Mouse (Mus musculus): Measurements from ENCODE around the gene Amdhd2. TPM values are rescaled to one million over a fixed set of nuclear protein-coding genes. Genes with fewer than 3 reads are reported as not detected.

The Amdhd2 gene
- polyA plus RNA-seq, 1 experiment from 2014 or later = 36.8 TPM

GRCm38 (mm10) chr17:24205908-24206361 lies 42.4 kb upstream of the Amdhd2 start:
- Histone ChIP-seq H3K9ac (peak overlapping the region; percentile 87), H3K27me3 (peaks cover 31% of the 10 kb centered on the region), H3K36me3 (no peaks in the 10 kb centered on the region), H3K27ac (peak overlapping the region; percentile 89), H3K9me3 (no peaks in the 10 kb centered on the region), H3K4me3 (peak overlapping the region; percentile 75), H3K4me1 (replicated peaks) (peaks cover 85% of the 10 kb centered on the region), H3K4me2 (peak overlapping the region; percentile 92)
- peak; percentile 21 for ATAC-seq (ENCODE audit: low FRiP score)
- WGBS = 5% methylated on average over 15 of the region's 15 CpGs

DNA sequence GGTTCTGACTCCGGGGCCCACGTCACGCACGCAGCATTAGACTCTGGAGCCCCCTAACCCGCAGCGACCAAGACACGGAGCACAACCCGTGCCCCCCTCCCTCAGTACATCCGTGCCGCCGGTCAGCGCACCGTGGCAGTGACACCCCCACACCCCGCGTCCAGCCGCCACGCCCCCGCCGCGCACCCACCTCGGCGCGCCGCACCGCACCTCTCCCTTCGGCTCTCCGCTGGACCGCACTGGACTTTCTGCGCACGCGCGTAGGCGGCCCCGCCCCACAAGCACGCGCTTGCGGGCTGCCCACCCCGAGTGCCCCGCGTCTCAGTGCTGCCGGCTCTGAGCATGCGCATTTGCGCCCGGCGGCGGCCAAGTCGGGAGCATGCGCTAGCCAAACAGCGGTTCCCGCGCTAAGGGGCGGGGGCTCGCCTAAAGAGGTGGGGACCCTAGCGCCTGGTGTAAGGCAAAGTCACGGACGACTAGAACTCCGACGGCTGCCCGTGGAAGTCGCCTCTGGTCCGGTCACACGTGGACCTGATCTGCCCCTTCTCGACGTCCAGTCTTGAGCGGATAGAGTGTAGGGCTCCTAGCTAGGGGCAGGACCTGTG lies 41.8 kb upstream of the Amdhd2 start, which contains the start of gene Tbc1d24:
Gene Tbc1d24 (minus strand): TSS at position 279 of the 605 bp plus-strand sequence.
- no peaks in the 10 kb centered on the region for H3K9me3 ChIP-seq
- peak within 1 kb of the TSS; percentile 87 for H3K9ac ChIP-seq
- WGBS = 1% methylated on average over 59 of the region's 65 CpGs
- peaks cover 81% of the 10 kb centered on the region for H3K4me1 ChIP-seq (replicated peaks)
- peak within 1 kb of the TSS; percentile 89 for H3K27ac ChIP-seq
- peak; percentile 82 for ATAC-seq (ENCODE audit: low FRiP score)
- H3K4me3 ChIP-seq = peak within 1 kb of the TSS; percentile 75
- H3K4me2 ChIP-seq = peak within 1 kb of the TSS; percentile 92
- peaks cover 26% of the 10 kb centered on the region for H3K27me3 ChIP-seq
- H3K36me3 ChIP-seq = no peaks in the 10 kb centered on the region

DNA sequence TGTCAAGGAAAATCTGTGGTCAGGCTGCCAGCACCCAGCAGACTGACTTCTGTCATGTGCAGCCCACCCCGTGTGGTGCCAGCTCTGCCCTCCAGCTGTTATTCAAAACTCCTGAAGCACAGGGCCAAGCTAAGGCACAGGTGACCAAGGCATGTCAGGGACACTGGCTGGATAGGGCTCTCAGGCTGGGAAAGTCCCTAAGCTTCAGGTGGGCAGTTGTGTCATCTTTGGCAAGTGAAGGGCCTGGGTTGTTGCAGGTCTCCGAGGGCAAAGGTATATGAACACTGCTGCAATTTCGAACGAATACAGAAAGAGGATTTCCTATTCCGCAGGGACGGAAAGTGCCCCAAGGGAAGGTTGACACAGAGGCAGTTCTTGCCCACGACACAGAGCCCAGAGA lies 41.3 kb upstream of the Amdhd2 start:
- peak overlapping the region; percentile 92 for H3K4me2 ChIP-seq
- H3K27me3 ChIP-seq = peaks cover 21% of the 10 kb centered on the region
- peak overlapping the region; percentile 30 for H3K27ac ChIP-seq
- 10% methylated on average over 7 of the region's 7 CpGs for WGBS
- no peaks in the 10 kb centered on the region for H3K9me3 ChIP-seq
- H3K4me1 ChIP-seq (replicated peaks) = peaks cover 77% of the 10 kb centered on the region
- H3K9ac ChIP-seq = peak overlapping the region; percentile 87
- no peak for ATAC-seq (ENCODE audit: low FRiP score)
- H3K4me3 ChIP-seq = peak overlapping the region; percentile 75
- H3K36me3 ChIP-seq = no peaks in the 10 kb centered on the region

GRCm38 (mm10) chr17:24203611-24204534 lies 40.3 kb upstream of the Amdhd2 start:
- Histone ChIP-seq H3K4me2 (peak overlapping the region; percentile 92), H3K9me3 (no peaks in the 10 kb centered on the region), H3K4me1 (replicated peaks) (peaks cover 69% of the 10 kb centered on the region), H3K36me3 (no peaks in the 10 kb centered on the region), H3K9ac (peak overlapping the region; percentile 87), H3K4me3 (peak overlapping the region; percentile 75), H3K27ac (peak overlapping the region; percentile 9; the same call in 1 of the 2 replicates), H3K27me3 (peaks cover 21% of the 10 kb centered on the region)
- ATAC-seq (ENCODE audit: low FRiP score) = no peak
- 77% methylated on average over 3 of the region's 3 CpGs for WGBS

- H3K4me1 ChIP-seq (replicated peaks) = peaks cover 61% of the 10 kb centered on the region
- H3K4me2 ChIP-seq = peak overlapping the region; percentile 92
- H3K4me3 ChIP-seq = peak overlapping the region; percentile 16; the same call in 1 of the 2 replicates
- H3K9me3 ChIP-seq = no peaks in the 10 kb centered on the region
- H3K9ac ChIP-seq = peak overlapping the region; percentile 59
- peaks cover 14% of the 10 kb centered on the region for H3K27me3 ChIP-seq
- ATAC-seq (ENCODE audit: low FRiP score) = no peak
- H3K27ac ChIP-seq = peak overlapping the region; percentile 9; the same call in 1 of the 2 replicates
- no peaks in the 10 kb centered on the region for H3K36me3 ChIP-seq
- 38% methylated on average over 4 of the region's 4 CpGs for WGBS
Observed at GRCm38 (mm10) chr17:24203068-24203467, 39.5 kb upstream of the Amdhd2 start.

DNA sequence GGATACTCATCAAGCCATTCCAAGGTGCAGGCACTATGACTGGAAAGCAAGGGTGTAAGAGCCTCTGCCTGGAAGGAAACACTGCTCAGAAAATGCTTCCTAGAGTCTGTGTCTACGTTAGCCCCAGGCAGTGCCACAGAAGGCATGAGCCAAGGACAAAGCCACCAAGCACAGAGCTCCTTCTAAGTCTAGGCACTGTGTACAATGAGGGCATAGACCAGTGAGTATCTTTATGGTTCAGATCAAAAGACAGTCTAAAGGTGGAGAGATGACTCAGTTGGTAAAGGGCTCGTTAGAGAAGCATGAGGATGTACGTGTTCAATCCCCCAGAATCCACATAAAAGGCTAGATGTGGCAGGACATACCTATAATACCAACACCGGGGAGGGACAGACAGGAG lies 37.5 kb upstream of the Amdhd2 start:
- 0 out of 2 replicates have a peak, but pooled peaks cover under 1% of the 10 kb centered on the region for H3K27me3 ChIP-seq
- no peak overlapping the region for H3K4me2 ChIP-seq
- H3K4me1 ChIP-seq (replicated peaks) = peaks cover 46% of the 10 kb centered on the region
- H3K4me3 ChIP-seq = no peak overlapping the region
- 0 out of 2 replicates have a peak overlapping the region, but pooled peaks have one; percentile 9 for H3K9ac ChIP-seq
- ATAC-seq (ENCODE audit: low FRiP score) = no peak
- 91% methylated on average over 4 of the region's 4 CpGs for WGBS
- no peak overlapping the region for H3K27ac ChIP-seq
- no peaks in the 10 kb centered on the region for H3K9me3 ChIP-seq
- H3K36me3 ChIP-seq = no peaks in the 10 kb centered on the region

- Histone ChIP-seq H3K4me1 (replicated peaks) (peaks cover 38% of the 10 kb centered on the region), H3K9me3 (no peaks in the 10 kb centered on the region), H3K27me3 (no peaks in the 10 kb centered on the region), H3K9ac (no peak overlapping the region), H3K27ac (no peak overlapping the region), H3K4me3 (no peak overlapping the region), H3K36me3 (no peaks in the 10 kb centered on the region), H3K4me2 (no peak overlapping the region)
- no peak for ATAC-seq (ENCODE audit: low FRiP score)
- 81% methylated on average over 4 of the region's 4 CpGs for WGBS
Observed at GRCm38 (mm10) chr17:24199741-24200140, 36.2 kb upstream of the Amdhd2 start.

- H3K27me3 ChIP-seq = no peaks in the 10 kb centered on the region
- peaks cover 33% of the 10 kb centered on the region for H3K4me1 ChIP-seq (replicated peaks)
- no peaks in the 10 kb centered on the region for H3K36me3 ChIP-seq
- 83% methylated on average over 4 of the region's 4 CpGs for WGBS
- no peaks in the 10 kb centered on the region for H3K9me3 ChIP-seq
- no peak overlapping the region for H3K27ac ChIP-seq
- H3K4me3 ChIP-seq = no peak overlapping the region
- no peak overlapping the region for H3K9ac ChIP-seq
- no peak overlapping the region for H3K4me2 ChIP-seq
- ATAC-seq (ENCODE audit: low FRiP score) = no peak
Observed at GRCm38 (mm10) chr17:24199252-24199651, 35.7 kb upstream of the Amdhd2 start.

GRCm38 (mm10) chr17:24197032-24197824 lies 33.7 kb upstream of the Amdhd2 start:
- Histone ChIP-seq H3K27me3 (no peaks in the 10 kb centered on the region), H3K4me1 (replicated peaks) (peaks cover 19% of the 10 kb centered on the region), H3K36me3 (no peaks in the 10 kb centered on the region), H3K9ac (peak overlapping the region; percentile 47; the same call in 1 of the 2 replicates), H3K4me3 (no peak overlapping the region), H3K4me2 (no peak overlapping the region), H3K9me3 (no peaks in the 10 kb centered on the region), H3K27ac (no peak overlapping the region)
- 68% methylated on average over 15 of the region's 15 CpGs for WGBS
- no peak for ATAC-seq (ENCODE audit: low FRiP score)

DNA sequence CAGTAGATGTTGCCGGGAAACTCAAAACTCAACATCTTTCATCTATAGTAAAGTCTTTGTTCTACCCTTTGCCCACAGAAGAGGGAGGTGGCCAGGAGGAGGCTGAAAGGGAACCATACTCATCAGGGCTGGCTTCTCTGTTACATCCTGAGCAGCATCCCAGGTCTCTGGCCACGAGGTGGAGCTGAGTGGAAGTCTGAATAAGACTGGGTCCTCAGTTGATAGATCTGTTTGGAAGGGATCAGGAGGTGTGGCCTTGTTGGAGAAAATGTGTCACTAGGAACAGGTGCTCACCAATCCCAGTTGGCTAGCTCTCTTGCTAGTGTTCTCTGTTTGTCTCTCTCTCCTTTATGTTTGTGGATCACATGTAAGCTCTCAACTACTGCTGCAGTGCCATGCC lies 31.8 kb upstream of the Amdhd2 start:
- Histone ChIP-seq H3K4me1 (replicated peaks) (peaks cover 14% of the 10 kb centered on the region), H3K36me3 (no peaks in the 10 kb centered on the region), H3K9me3 (no peaks in the 10 kb centered on the region), H3K27me3 (no peaks in the 10 kb centered on the region), H3K4me2 (no peak overlapping the region), H3K4me3 (no peak overlapping the region), H3K27ac (no peak overlapping the region), H3K9ac (peak overlapping the region; percentile 29; the same call in 1 of the 2 replicates)
- WGBS = 67% methylated on average over 2 of the region's 2 CpGs
- no peak for ATAC-seq (ENCODE audit: low FRiP score)

- no peak overlapping the region for H3K9ac ChIP-seq
- H3K9me3 ChIP-seq = no peaks in the 10 kb centered on the region
- peaks cover 11% of the 10 kb centered on the region for H3K4me1 ChIP-seq (replicated peaks)
- H3K4me2 ChIP-seq = no peak overlapping the region
- H3K27ac ChIP-seq = no peak overlapping the region
- no peak for ATAC-seq (ENCODE audit: low FRiP score)
- peaks cover 3% of the 10 kb centered on the region; the same call in 1 of the 2 replicates for H3K36me3 ChIP-seq
- H3K4me3 ChIP-seq = no peak overlapping the region
- WGBS = 90% methylated on average over 5 of the region's 5 CpGs
- H3K27me3 ChIP-seq = no peaks in the 10 kb centered on the region
Observed at GRCm38 (mm10) chr17:24193769-24194168, 30.2 kb upstream of the Amdhd2 start.

All from hindbrain, embryonic 13.5 days (tissue).